Mouse (Mus musculus): ENCODE data around the gene Atp5c1.

- no peak for TF ChIP-seq CTCF (IDR thresholded peaks at IDR 0.05; ENCODE audit: insufficient read depth, low read length)
- TF ChIP-seq POLR2A (IDR thresholded peaks at IDR 0.05; ENCODE audit: borderline replicate concordance, extremely low read depth, low read depth, low read length), result no peak
Observed at GRCm38 (mm10) chr2:10108535-10109189, 28.4 kb upstream of the Atp5c1 start.
